Mouse (Mus musculus) liver, embryonic 14.5 days (tissue): Measurements from ENCODE around the gene Enox1.

ENCODE experiments used
- CTCF ChIP-seq: IDR thresholded peaks from 2 replicates; pipeline ENCODE4 v1.5.1; 2016; ENCODE audit warnings: antibody characterized with exemption, low read depth, control low read depth
- EP300 ChIP-seq: IDR thresholded peaks from 2 replicates; pipeline ENCODE4 v1.6.1; 2016; ENCODE audit warnings: antibody characterized with exemption, low read depth

DNA sequence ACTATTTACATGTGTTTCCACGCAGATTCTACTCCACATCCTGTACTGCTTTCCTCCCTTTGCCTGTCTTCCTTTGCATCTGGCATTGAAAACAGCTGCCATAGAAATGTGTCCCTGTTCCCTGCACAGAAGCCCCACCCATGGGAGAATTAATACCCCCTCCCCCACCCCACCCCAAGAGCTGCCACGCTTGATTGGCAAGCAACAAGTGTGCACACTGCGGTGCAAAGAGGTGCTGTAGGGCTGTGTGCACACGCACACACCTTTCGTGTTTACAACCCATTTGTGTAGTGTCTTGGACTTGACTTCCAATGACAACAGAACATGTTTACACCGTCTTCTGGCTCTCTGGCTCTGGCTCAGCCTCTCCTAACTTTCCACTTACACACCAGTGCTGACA, 154.9 kb downstream of the Enox1 start:
- TF ChIP-seq CTCF: no peak
- TF ChIP-seq EP300: no peak
